Mouse (Mus musculus) brain, embryonic 18.5 days (tissue): Measurements from ENCODE around the gene Spsb2.

ENCODE experiments used
- DNase-seq: peaks from one replicate; pipeline ENCODE4 v3.0.0-alpha.2; 2012; ENCODE audit warnings: low read depth, low spot score

Spsb2 gene

DNA sequence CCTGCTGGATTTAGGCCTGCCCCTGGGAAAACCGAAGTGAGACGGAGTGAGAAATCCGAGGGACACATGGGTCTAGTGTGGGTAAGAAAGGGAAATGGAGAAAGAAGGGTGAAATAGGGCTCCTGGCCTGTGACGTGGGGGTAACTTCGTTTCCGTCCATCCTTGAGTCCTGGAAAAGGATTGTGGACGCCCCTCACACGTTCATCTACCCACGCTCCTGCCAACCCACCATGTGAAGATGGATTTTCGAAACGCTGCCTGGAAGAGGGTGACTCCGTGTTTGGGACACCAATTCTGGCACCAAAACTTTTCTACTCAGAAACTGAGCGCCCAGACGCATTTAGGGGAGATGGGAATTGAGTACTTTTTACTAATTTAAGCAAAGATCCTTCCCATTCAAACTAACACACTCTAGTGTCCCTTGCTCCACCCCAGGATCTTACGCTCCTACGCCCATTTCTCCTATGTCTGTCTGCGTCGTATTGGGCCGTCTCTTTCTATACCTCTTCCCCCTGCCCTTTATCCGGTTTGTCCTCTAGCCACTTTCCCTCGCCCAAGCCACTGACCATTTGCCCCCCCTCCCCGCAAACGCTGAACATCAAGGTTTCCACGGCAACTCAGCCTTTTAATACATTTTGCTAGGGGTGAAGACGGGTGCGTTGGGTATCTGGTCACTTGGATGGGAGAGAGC is 49.5 kb downstream of the Spsb2 start:
- no peak for DNase-seq

DNA sequence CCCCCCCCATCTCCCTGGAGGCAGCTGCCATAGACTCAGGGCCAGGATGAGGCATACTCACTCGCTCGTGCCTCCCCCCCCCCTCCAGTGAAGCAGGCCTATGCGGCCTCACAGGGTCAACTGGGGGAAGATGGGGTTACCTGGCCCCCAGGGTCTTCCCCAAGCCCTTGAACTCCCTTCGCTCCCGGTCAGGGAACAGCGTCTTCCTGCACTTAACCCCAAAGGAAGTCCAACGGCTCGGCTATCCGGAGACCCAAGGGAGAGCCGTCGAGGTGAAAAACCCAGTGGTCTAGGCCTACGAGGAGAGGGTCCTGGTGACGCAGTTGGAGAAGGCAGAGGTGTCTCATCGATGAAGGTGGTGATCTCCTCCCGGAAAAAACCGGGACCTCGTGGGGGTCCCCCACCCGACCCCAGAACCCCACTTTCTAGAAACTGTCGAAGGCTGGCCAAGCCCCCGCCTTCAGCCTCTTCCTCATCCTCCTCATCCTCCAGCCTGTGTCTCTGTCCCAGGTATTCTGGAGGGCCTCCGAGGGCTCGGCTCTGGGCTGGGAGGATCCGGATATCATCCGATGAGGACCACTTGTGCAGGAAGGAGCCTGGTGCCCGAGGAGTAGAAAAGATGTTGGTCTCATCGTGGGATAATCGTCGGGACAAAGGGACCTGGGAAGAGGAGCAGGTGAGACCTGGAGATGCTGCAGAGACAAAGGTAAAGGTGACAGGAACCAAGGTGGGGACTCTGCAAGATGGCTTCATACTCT is 50.3 kb downstream of the Spsb2 start:
- no peak for DNase-seq

DNA sequence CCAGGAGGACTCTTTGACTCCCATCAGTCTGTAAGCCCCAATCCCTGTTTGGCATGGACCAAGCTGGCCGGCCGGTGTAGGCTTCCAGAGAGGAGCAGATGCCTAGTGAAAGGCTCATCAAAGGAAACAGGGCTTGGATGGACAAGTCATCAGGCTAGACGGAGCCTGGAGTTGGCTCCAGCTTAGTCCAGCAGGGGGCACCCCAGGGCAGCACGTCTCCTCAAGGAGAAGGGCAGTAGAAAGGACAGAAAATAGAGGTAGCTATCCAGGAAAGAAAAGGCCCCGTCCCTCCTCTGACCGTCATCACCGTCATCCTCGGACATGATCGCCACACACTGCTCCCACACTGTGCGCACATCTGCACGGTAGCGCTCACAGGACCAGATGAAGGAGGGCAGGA is 51.3 kb downstream of the Spsb2 start:
- no peak for DNase-seq
